Mouse (Mus musculus) embryonic facial prominence, embryonic 14.5 days (tissue): Measurements from ENCODE around the gene Prrg3. TPM values are rescaled to one million over a fixed set of nuclear protein-coding genes. Genes with fewer than 3 reads are reported as not detected.
"Not testable (repeated sequence)": the region's sequence is repeated elsewhere in the genome, so short reads cannot be mapped to it uniquely, and the experiment has no call there.

ENCODE experiments used
- ATAC-seq: fragments of 200-750 bp; cut with Nextera tagmentation; 2 replicates; pipeline ENCODE4 v1.8.0; 2017; ENCODE audit warnings: low read depth, moderate number of reproducible peaks, moderate TSS enrichment
- DNase-seq: peaks from one replicate; pipeline ENCODE4 v3.0.0-alpha.2; 2015; ENCODE audit warnings: low spot score
- H3K27ac ChIP-seq: fragments of 300-500 bp; sonication (generic); replicated peaks from 2 replicates; pipeline ENCODE4 v1.5.1; 2014; ENCODE audit warnings: low read depth, mild to moderate bottlenecking, low read length, moderate library complexity
- H3K27me3 ChIP-seq: fragments of 300-500 bp; sonication (generic); replicated peaks from 2 replicates; pipeline ENCODE4 v1.6.1; 2014; ENCODE audit warnings: low read length; ENCODE audit not compliant: control insufficient read depth, insufficient read depth
- H3K36me3 ChIP-seq: fragments of 300-500 bp; sonication (generic); 2 replicates; pipeline ENCODE4 v1.6.1; 2014; ENCODE audit warnings: low read length, mixed read lengths; ENCODE audit not compliant: control insufficient read depth, insufficient read depth
- H3K4me1 ChIP-seq: fragments of 300-500 bp; sonication (generic); 2 replicates; pipeline ENCODE4 v1.6.1; 2014; ENCODE audit warnings: antibody characterized with exemption, low read length; ENCODE audit not compliant: control insufficient read depth, insufficient read depth
- H3K4me2 ChIP-seq: fragments of 300-500 bp; sonication (generic); 2 replicates; pipeline ENCODE4 v1.6.1; 2014; ENCODE audit warnings: low read depth, mild to moderate bottlenecking, low read length, moderate library complexity, mixed read lengths
- H3K4me3 ChIP-seq: fragments of 300-500 bp; sonication (generic); 2 replicates; pipeline ENCODE4 v1.5.1; 2014; ENCODE audit warnings: low read depth, mild to moderate bottlenecking, low read length
- H3K9ac ChIP-seq: fragments of 300-500 bp; sonication (generic); 2 replicates; pipeline ENCODE4 v1.6.1; 2014; ENCODE audit warnings: low read depth, mild to moderate bottlenecking, low read length, moderate library complexity, mixed read lengths
- H3K9me3 ChIP-seq: fragments of 300-500 bp; sonication (generic); 2 replicates; pipeline ENCODE4 v1.6.1; 2016; ENCODE audit warnings: low read length; ENCODE audit not compliant: control insufficient read depth
- WGBS: fragments of 180-500 bp; shearing (Covaris S2); extraction: QIAGEN DNeasy Blood & Tissue Kit; methylation state at CpG from one replicate; pipeline ENCODE4 v1.1.7; 2014; 5-methylcytosine and 5-hydroxymethylcytosine counted together
- polyA plus RNA-seq: library from polyadenylated mRNA; unstranded; fragments of >200 nt; fragmentation: Nextera tagmentation; extraction: Ambion mirVana; gene quantifications from 2 replicates; pipeline ENCODE4 v1.2.1, GENCODE M21; 2014

Prrg3 gene
- polyA plus RNA-seq, 1 experiment from 2014 or later: 14.6 TPM

DNA sequence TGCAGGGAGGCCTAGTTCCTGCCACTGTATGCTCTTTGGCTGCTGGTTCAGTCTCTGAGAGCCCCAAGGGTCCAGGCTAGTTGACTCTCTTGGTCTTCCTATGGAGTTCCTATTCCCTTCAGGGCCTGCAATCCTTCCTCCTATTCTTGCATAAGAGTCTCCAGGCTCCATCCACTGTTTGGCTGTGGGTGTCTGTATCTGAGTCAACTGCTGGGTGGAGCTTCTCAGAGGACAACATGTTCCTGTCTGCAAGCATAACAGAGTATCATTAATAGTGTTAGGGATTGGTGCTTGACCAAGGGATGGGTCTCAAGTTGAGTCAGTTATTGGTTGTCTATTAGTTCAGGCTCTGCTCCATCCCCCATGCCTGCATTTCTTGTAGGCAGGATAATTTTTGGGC is 15.3 kb downstream of the Prrg3 start:
- not testable (repeated sequence) for H3K4me1 ChIP-seq, H3K9me3 ChIP-seq, H3K27ac ChIP-seq, DNase-seq, H3K27me3 ChIP-seq, H3K9ac ChIP-seq, ATAC-seq, H3K4me2 ChIP-seq, H3K36me3 ChIP-seq, H3K4me3 ChIP-seq

DNA sequence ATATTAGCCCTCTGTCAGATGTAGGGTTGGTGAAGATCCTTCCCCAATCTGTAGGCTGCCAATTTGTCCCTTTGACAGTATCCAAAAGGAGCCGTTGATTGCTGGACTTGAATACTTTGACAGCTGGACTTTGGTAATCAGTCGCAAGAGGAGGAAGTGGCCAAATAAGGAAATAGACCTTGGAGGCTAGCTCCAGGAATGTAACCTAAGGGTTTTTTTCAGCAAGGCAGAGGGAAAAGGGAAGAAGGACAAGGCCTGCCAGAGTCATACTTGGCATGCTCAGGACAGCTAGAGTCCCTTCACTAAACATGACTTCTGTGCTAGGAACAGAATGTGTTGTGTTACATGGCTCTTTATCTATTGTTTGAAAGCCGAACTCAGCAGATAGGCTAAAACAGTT is 18.0 kb downstream of the Prrg3 start:
- ATAC-seq: no peak
- no peak for DNase-seq

DNA sequence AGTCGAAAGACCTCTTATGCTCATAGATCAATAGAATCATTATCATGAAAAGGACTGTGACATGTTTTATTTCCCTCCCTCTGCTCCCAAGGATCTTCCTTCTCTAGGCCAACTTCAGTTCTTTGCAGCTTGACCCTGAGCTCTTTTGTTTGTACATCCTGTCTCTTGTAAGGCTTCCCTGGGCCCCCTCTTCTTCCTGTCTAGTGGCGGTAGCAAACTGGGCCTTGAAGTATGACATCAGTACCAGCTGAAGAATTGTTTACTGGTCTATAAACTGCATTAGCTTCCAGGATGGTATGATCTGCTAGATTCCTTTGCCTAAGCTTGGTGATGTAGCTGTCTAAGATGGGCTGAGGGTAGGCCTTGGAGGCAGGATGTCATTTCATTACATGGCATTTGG is 18.9 kb downstream of the Prrg3 start:
- WGBS: 86% methylated on average over 2 of the region's 2 CpGs
- H3K27ac ChIP-seq: no peak overlapping the region
- no peaks in the 10 kb centered on the region for H3K9me3 ChIP-seq
- no peaks in the 10 kb centered on the region for H3K36me3 ChIP-seq
- ATAC-seq (no peak), DNase-seq (no peak)
- H3K4me3 ChIP-seq: no peak overlapping the region
- no peak overlapping the region for H3K9ac ChIP-seq
- no peak overlapping the region for H3K4me2 ChIP-seq
- H3K4me1 ChIP-seq: no peaks in the 10 kb centered on the region
- no peaks in the 10 kb centered on the region for H3K27me3 ChIP-seq

More for the DNA sequence above, 18.0 kb downstream of the Prrg3 start:
- no peaks in the 10 kb centered on the region for H3K27me3 ChIP-seq
- no peak overlapping the region for H3K9ac ChIP-seq
- no peak overlapping the region for H3K27ac ChIP-seq
- H3K36me3 ChIP-seq: no peaks in the 10 kb centered on the region
- no peak overlapping the region for H3K4me2 ChIP-seq
- 65% methylated on average over 3 of the region's 3 CpGs for WGBS
- no peak overlapping the region for H3K4me3 ChIP-seq
- H3K4me1 ChIP-seq: no peaks in the 10 kb centered on the region
- H3K9me3 ChIP-seq: no peaks in the 10 kb centered on the region

DNA sequence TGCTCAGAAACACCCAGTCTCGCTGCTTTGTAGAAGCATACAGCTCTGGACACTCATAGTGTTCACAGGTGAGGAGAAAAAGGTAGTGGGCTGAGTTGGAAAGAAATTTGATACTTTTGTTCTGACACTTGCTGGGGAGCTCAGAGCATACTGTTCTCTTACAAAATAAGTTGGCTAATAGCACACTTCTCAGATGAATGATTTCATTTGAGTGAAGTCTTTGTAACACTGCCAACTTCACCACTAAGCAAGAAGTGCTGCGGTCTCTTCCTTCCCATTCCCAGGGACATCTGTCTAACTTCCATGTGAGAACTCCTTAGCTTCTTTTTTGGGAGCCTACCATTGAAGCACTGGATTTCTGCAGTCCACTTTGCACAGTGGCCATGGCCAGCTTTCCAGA is 20.8 kb downstream of the Prrg3 start:
- DNase-seq: no peak
- no peak overlapping the region for H3K4me2 ChIP-seq
- H3K4me1 ChIP-seq: no peaks in the 10 kb centered on the region
- no peak overlapping the region for H3K9ac ChIP-seq
- H3K27ac ChIP-seq: no peak overlapping the region
- H3K27me3 ChIP-seq: no peaks in the 10 kb centered on the region
- H3K4me3 ChIP-seq: no peak overlapping the region
- 63% methylated on average over 2 of the region's 2 CpGs for WGBS
- no peak for ATAC-seq
- H3K9me3 ChIP-seq: no peaks in the 10 kb centered on the region
- no peaks in the 10 kb centered on the region for H3K36me3 ChIP-seq

DNA sequence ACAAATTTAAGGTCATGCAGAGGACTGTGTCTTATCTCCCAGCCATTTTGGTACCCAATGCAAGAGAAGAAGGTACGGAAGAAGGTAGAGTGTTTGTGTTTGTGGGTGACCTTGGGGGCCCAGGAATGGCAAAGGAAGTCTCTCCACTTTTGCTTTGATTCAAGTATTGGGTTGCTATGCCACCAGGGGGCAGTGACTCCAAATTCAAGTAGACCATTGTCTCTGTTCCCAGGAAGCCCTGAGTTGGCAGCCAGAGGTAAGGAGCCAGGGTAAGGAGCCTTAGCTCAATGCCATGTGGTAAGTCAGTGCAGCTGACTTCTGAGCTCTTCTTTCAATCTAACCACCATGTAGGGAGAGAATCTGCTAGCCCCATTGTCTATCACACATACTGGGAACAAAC is 21.4 kb downstream of the Prrg3 start:
- H3K4me2 ChIP-seq: no peak overlapping the region
- H3K27me3 ChIP-seq: no peaks in the 10 kb centered on the region
- H3K36me3 ChIP-seq: no peaks in the 10 kb centered on the region
- no peak for DNase-seq
- H3K4me3 ChIP-seq: no peak overlapping the region
- ATAC-seq: no peak
- no peaks in the 10 kb centered on the region for H3K9me3 ChIP-seq
- no peak overlapping the region for H3K9ac ChIP-seq
- no peaks in the 10 kb centered on the region for H3K4me1 ChIP-seq
- WGBS: 81% methylated on average over 1 of the region's 1 CpGs
- H3K27ac ChIP-seq: no peak overlapping the region

DNA sequence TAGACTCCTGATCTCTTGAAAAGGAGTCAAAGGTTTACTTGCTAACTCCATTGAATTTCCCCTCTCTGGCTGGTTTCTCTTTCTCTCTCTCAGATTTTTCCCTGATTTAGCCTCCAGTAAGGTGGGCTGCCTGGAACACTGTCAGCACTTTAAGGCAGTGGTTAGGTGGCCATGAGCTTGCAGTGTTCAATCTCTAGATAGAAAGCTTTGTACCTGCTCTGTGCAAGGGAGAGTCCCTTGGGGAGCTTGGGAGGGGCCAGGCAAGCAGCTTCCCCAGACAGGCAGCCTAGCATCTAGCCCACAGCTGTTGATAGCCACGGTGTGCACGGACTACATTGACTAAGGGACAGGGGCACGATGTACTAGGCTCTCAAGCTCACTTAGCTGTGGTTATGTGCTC is 29.1 kb downstream of the Prrg3 start, which contains the start of gene Cnga2:
TSS of gene Cnga2 (plus strand) at position 301 of the 400 bp plus-strand sequence.
- ATAC-seq (no peak), DNase-seq (no peak)
- H3K9me3 ChIP-seq: no peaks in the 10 kb centered on the region
- WGBS: 86% methylated on average over 3 of the region's 3 CpGs
- no peak within 1 kb of the TSS for H3K4me3 ChIP-seq
- H3K27me3 ChIP-seq: no peaks in the 10 kb centered on the region
- no peak within 1 kb of the TSS for H3K27ac ChIP-seq
- H3K9ac ChIP-seq: no peak within 1 kb of the TSS
- H3K36me3 ChIP-seq: no peaks in the 10 kb centered on the region
- no peaks in the 10 kb centered on the region for H3K4me1 ChIP-seq
- H3K4me2 ChIP-seq: no peak within 1 kb of the TSS

DNA sequence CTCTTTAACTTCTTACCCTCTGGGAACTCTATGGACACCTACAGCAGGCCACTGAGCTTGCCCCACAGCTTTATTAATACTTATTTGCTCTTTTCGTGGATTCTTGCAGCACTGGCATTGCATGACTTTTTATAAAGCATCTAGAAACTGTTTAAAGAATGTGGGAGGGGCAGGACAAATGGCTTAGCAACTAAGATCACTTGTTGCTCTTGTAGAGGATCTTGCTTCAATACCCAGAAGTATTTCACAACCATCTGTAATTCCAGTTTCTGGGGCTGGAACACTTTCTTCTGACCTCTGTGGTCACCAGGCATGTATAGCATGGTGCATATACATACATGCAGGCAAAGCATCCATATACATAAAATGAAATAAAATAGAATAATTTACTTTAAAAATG is 33.5 kb downstream of the Prrg3 start:
- WGBS: 77% methylated on average over 1 of the region's 1 CpGs
- Histone ChIP-seq H3K27me3 (no peaks in the 10 kb centered on the region), H3K4me2 (no peak overlapping the region), H3K36me3 (no peaks in the 10 kb centered on the region), H3K4me3 (no peak overlapping the region), H3K4me1 (no peaks in the 10 kb centered on the region), H3K27ac (no peak overlapping the region), H3K9me3 (no peaks in the 10 kb centered on the region), H3K9ac (no peak overlapping the region)
- no peak for DNase-seq
- no peak for ATAC-seq

DNA sequence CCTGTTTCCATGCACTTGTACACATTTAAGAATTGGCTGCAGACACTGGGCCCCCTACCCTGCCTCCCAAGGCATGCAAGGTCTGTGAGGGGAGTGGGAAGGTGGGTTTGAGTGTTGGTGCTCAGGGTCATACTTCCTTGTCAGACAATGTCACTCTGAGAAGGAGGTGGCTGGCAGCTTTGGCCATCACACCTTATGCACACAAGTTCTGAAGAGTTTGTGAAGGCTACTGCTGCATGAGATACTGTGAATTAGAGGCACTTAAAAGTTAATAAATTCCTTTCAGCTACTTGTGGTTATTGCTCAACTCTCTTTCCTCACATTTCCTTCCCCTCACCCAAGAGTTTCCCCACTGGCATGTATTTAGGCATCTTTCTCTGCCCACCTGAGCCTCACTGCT is 47.5 kb downstream of the Prrg3 start:
- no peaks in the 10 kb centered on the region for H3K36me3 ChIP-seq
- no peaks in the 10 kb centered on the region for H3K4me1 ChIP-seq
- no peak overlapping the region for H3K4me2 ChIP-seq
- DNase-seq (no peak), ATAC-seq (no peak)
- no peaks in the 10 kb centered on the region for H3K27me3 ChIP-seq
- no peak overlapping the region for H3K9ac ChIP-seq
- no peak overlapping the region for H3K27ac ChIP-seq
- no peaks in the 10 kb centered on the region for H3K9me3 ChIP-seq
- H3K4me3 ChIP-seq: no peak overlapping the region

DNA sequence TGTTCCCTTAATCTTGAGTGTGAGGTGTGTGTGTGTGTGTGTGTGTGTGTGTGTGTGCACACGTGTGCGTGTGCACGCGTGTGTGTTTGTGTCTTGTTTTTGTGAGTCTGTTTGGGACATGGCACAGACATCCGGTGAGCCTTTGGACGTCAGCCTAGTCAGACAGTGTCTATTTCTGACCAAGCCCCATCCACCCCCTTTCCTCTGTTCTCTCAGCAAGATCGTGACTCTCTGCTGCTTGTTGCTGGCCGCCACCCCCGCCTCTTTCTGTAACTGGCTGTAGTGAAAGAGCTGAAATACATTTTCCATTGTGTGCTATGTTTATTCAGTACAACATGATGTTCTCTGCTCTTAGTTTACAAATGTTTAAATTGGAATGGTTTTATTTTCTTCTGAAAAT is 49.8 kb downstream of the Prrg3 start:
- no peaks in the 10 kb centered on the region for H3K36me3 ChIP-seq
- no peak overlapping the region for H3K27ac ChIP-seq
- no peak overlapping the region for H3K4me2 ChIP-seq
- H3K4me1 ChIP-seq: no peaks in the 10 kb centered on the region
- no peak overlapping the region for H3K4me3 ChIP-seq
- H3K9me3 ChIP-seq: no peaks in the 10 kb centered on the region
- 63% methylated on average over 9 of the region's 9 CpGs for WGBS
- no peaks in the 10 kb centered on the region for H3K27me3 ChIP-seq
- no peak overlapping the region for H3K9ac ChIP-seq
- ATAC-seq: no peak
- peak; percentile 42 for DNase-seq
